Mouse (Mus musculus) hindbrain, embryonic 16.5 days (tissue): ENCODE results near the gene Myl9. TPM values are rescaled to one million over a fixed set of nuclear protein-coding genes. Genes with fewer than 3 reads are reported as not detected.
"Not testable (repeated sequence)": the region's sequence is repeated elsewhere in the genome, so short reads cannot be mapped to it uniquely, and the experiment has no call there.

Source experiments
- ATAC-seq: fragments of 200-750 bp; cut with Nextera tagmentation; 2 replicates; pipeline ENCODE4 v1.8.0; 2017; ENCODE audit warnings: moderate TSS enrichment, moderate library complexity
- H3K27ac ChIP-seq: fragments of 300-500 bp; sonication (generic); 2 replicates; pipeline ENCODE4 v1.5.1; 2014; ENCODE audit warnings: low read depth, mild to moderate bottlenecking, control low read depth, low read length, moderate library complexity
- H3K27me3 ChIP-seq: fragments of 300-500 bp; sonication (generic); replicated peaks from 2 replicates; pipeline ENCODE4 v1.6.1; 2014; ENCODE audit warnings: low read length; ENCODE audit not compliant: control insufficient read depth, insufficient read depth
- H3K36me3 ChIP-seq: fragments of 300-500 bp; sonication (generic); 2 replicates; pipeline ENCODE4 v1.6.1; 2014; ENCODE audit warnings: mild to moderate bottlenecking, low read length, moderate library complexity, mixed read lengths; ENCODE audit not compliant: control insufficient read depth, insufficient read depth
- H3K4me1 ChIP-seq: fragments of 300-500 bp; sonication (generic); 2 replicates; pipeline ENCODE4 v1.6.1; 2014; ENCODE audit warnings: low read depth, low read length; ENCODE audit not compliant: control insufficient read depth, insufficient read depth
- H3K4me2 ChIP-seq: fragments of 300-500 bp; sonication (generic); 2 replicates; pipeline ENCODE4 v1.6.1; 2014; ENCODE audit warnings: mild to moderate bottlenecking, low read length, control low read depth, moderate library complexity
- H3K4me3 ChIP-seq: fragments of 300-500 bp; sonication (generic); 2 replicates; pipeline ENCODE4 v1.5.1; 2014; ENCODE audit warnings: mild to moderate bottlenecking, low read length, control low read depth, moderate library complexity
- H3K9ac ChIP-seq: fragments of 300-500 bp; sonication (generic); 2 replicates; pipeline ENCODE4 v1.6.1; 2014; ENCODE audit warnings: low read depth, mild to moderate bottlenecking, control low read depth, low read length, moderate library complexity
- H3K9me3 ChIP-seq: fragments of 300-500 bp; sonication (generic); 2 replicates; pipeline ENCODE4 v1.6.1; 2014; ENCODE audit warnings: mild to moderate bottlenecking, low read length, moderate library complexity; ENCODE audit not compliant: control insufficient read depth
- WGBS: fragments of 180-500 bp; shearing (Covaris S2); extraction: QIAGEN DNeasy Blood & Tissue Kit; methylation state at CpG from one replicate; pipeline ENCODE4 v1.1.7; 2014; 5-methylcytosine and 5-hydroxymethylcytosine counted together
- polyA plus RNA-seq: library from polyadenylated mRNA; unstranded; fragments of >200 nt; fragmentation: Nextera tagmentation; extraction: Ambion mirVana; gene quantifications from 2 replicates; pipeline ENCODE4 v1.2.1, GENCODE M21; 2015

Gene Myl9
- polyA plus RNA-seq, 1 experiment from 2014 or later: 46.9 TPM

DNA sequence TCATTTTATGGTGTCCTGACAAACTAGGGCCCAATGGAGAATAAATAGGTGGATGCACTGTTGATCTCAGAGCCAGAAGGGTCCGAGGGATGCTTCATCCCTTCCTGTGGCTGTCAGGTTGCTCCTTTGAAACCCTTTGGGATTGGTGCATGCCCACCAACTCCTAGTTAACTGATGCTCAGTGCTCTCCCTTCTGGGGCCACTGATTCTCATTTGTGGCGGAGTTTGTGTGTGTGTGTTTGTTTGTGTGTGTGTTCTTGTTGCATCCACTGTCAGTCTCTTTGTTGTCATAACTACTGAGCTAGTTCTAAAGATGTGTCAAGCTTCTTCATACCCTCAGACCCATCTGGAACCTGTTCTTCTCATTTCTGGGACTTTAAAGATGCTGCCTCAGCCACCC is 9.7 kb downstream of the Myl9 start:
- Histone ChIP-seq H3K27ac (no peak overlapping the region), H3K36me3 (no peaks in the 10 kb centered on the region), H3K27me3 (no peaks in the 10 kb centered on the region), H3K9ac (no peak overlapping the region), H3K4me2 (no peak overlapping the region), H3K9me3 (0 out of 2 replicates have a peak, but pooled peaks cover 3% of the 10 kb centered on the region), H3K4me3 (no peak overlapping the region), H3K4me1 (no peaks in the 10 kb centered on the region; the same call in 1 of the 2 replicates)
- no peak for ATAC-seq
- WGBS: 92% methylated on average over 2 of the region's 2 CpGs

DNA sequence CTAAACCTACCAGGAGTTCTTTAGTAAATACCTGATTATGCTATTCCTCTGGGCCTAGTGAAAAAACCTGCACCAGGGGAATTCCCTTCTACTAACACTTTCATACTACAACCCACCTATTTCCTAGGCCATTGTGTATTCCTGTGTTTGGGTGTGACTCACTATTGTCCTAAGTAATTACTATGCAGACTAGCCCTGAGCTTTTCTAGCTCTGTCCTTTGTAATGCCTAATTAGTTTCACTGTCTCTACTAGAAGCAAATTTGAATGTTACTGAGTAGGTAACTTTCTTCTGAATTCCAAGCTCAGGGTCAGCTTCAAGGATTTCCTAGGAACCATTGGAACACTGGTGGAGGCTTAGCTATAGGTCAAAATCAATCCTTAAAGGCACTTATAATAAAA is 11.1 kb downstream of the Myl9 start:
- not testable (repeated sequence) for H3K9me3 ChIP-seq, H3K4me3 ChIP-seq, H3K4me2 ChIP-seq, ATAC-seq, H3K27me3 ChIP-seq, H3K9ac ChIP-seq, H3K4me1 ChIP-seq, H3K27ac ChIP-seq, H3K36me3 ChIP-seq

DNA sequence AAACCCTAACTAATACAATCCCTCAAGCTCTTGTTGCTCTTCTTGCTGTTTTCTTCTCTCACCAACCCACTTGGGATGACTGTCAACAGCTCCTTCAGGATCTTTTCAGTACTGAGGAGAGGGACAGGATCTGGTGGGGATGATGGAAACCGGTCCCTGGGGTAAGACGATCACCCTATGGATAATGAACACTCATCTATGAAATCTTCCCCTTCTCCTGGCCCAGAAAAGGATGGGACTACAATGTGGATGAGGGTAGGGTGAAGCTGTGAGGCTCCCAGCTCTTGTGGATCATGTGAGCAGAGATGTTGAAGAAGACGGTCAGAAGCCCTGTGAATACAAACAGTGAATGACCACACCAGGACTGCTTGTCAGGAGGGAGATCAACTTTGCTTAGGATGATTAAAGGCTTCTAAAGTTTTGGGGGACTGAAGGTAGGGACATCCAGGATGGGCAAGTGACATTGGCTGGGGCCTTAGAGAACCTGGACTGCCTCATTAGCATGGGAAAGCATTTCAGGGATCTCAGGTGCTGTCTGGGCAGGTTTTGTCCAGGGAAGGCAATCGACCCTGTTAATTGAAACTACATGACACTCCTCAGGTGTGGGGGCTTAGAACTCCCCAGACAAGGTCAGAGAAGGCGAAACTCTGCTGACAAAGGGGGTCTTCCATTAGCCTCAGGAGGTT is 12.0 kb downstream of the Myl9 start:
- ATAC-seq: no peak
- Histone ChIP-seq H3K9ac (no peak overlapping the region), H3K4me3 (no peak overlapping the region), H3K36me3 (no peaks in the 10 kb centered on the region), H3K27ac (no peak overlapping the region), H3K4me1 (no peaks in the 10 kb centered on the region), H3K27me3 (no peaks in the 10 kb centered on the region), H3K9me3 (peaks cover 8% of the 10 kb centered on the region), H3K4me2 (no peak overlapping the region)
- 90% methylated on average over 5 of the region's 5 CpGs for WGBS

DNA sequence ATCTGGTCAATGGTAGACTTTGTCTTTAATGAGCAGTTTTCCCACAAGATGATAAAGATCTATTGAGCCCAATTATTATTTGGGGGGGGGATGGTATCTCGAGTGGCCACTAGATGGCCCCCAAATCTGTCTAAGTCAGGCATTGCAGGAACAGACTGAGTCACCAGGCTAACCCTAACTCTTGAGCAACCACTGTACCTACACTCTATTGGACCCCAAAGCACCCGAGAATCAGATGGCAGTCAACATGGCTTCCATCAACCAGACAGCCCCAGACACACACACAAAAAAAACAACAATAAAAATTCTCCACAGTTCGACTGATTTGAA is 12.5 kb downstream of the Myl9 start:
- Histone ChIP-seq H3K4me3 (no peak overlapping the region), H3K27me3 (no peaks in the 10 kb centered on the region), H3K9ac (no peak overlapping the region), H3K36me3 (no peaks in the 10 kb centered on the region), H3K9me3 (peaks cover 12% of the 10 kb centered on the region), H3K4me1 (no peaks in the 10 kb centered on the region), H3K4me2 (no peak overlapping the region), H3K27ac (no peak overlapping the region)
- 45% methylated on average over 3 of the region's 3 CpGs for WGBS
- ATAC-seq: no peak

DNA sequence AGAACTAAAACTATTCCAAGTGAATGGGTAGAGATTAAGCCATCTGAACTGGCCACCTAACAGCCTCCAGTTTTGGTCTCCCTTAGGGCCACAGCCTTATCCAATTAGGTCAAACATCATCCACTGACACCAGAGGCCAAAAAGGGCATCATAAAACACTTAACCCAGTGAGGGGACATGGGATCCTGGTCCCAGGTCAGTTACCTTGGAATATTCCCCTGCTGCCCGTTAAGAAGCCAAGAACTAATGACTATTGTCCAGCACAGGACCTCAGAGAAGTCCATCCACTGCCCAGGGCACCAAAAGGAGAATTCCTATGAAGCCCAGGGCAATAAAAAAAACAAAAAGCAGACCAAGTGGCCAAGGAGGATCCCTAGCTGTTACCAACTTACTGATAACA is 13.6 kb downstream of the Myl9 start:
- Histone ChIP-seq H3K27ac (no peak overlapping the region), H3K27me3 (no peaks in the 10 kb centered on the region), H3K36me3 (no peaks in the 10 kb centered on the region), H3K9me3 (peaks cover 15% of the 10 kb centered on the region), H3K4me3 (no peak overlapping the region), H3K9ac (no peak overlapping the region), H3K4me1 (no peaks in the 10 kb centered on the region), H3K4me2 (no peak overlapping the region)
- 73% methylated on average over 1 of the region's 1 CpGs for WGBS
- no peak for ATAC-seq

DNA sequence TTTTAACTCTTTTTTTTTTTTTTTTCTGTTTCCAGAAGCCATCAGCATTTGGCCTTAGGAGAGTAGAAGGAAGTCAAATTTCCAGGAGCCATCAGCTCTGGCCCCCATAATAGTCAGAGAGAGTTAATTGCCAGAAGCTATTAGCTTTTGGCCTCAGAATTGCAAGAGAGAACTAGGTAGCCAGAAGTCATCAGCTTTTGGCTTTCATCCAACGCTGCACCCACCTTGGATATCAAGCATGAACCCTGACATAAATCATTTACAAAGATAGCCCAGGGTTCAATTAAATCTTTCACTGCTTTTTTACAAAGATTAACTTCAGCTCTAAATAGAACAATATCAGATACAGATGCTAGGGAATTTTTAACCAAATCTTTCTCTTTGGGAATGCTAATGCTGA is 23.3 kb downstream of the Myl9 start:
- H3K27me3 ChIP-seq: no peaks in the 10 kb centered on the region
- no peak overlapping the region for H3K27ac ChIP-seq
- H3K4me3 ChIP-seq: no peak overlapping the region
- H3K36me3 ChIP-seq: no peaks in the 10 kb centered on the region
- 85% methylated on average over 1 of the region's 1 CpGs for WGBS
- ATAC-seq: no peak
- H3K4me2 ChIP-seq: no peak overlapping the region
- no peak overlapping the region for H3K9ac ChIP-seq
- H3K9me3 ChIP-seq: no peaks in the 10 kb centered on the region
- H3K4me1 ChIP-seq: no peaks in the 10 kb centered on the region

DNA sequence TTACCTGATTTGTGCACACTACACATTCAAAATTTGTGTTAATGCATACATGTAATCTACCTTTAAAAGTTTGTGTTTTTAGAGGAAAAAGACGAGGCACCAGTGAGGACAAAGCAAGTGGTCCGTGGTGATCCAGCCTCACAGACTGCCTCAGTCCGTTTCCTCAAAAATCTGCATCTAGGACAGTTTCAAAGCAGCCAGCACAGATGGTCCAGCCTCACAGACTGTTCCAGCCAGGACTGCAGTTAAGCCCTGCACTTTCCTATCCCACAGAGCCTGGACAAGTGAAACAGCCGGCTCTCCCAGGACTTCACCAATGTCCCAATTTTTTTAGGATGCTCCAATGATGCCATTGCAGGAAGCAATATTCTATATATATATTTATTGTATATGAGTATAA is 25.8 kb downstream of the Myl9 start:
- H3K4me2 ChIP-seq: no peak overlapping the region

DNA sequence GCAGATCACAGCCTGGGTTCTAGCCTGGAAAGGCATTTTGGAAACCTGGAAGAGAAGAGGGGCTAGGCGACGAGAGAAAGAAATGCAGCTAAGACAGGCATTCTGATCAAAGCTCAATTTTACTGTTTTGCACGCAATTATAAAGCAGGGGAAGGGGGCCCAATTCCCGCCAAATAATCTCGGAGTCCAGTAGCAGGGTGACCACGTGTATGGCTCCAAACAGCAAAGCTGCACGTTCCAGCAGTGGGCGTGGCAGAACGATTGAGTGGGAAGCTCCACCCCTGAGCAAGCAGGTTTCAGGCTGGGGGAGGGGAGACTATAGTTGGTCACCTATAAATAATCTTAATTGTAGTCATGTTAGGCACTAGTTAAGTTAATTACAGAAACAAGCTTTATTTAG is 26.9 kb downstream of the Myl9 start:
- 54% methylated on average over 9 of the region's 9 CpGs for WGBS
- not testable (repeated sequence) for H3K9ac ChIP-seq, H3K4me3 ChIP-seq, ATAC-seq, H3K27me3 ChIP-seq, H3K36me3 ChIP-seq, H3K27ac ChIP-seq, H3K9me3 ChIP-seq, H3K4me1 ChIP-seq, H3K4me2 ChIP-seq

More for the DNA sequence above, 25.8 kb downstream of the Myl9 start:
- no peak overlapping the region for H3K4me3 ChIP-seq
- H3K9me3 ChIP-seq: no peaks in the 10 kb centered on the region
- 81% methylated on average over 4 of the region's 4 CpGs for WGBS
- no peaks in the 10 kb centered on the region for H3K4me1 ChIP-seq
- no peak for ATAC-seq
- no peak overlapping the region for H3K9ac ChIP-seq
- H3K27me3 ChIP-seq: no peaks in the 10 kb centered on the region
- H3K27ac ChIP-seq: no peak overlapping the region
- H3K36me3 ChIP-seq: no peaks in the 10 kb centered on the region

DNA sequence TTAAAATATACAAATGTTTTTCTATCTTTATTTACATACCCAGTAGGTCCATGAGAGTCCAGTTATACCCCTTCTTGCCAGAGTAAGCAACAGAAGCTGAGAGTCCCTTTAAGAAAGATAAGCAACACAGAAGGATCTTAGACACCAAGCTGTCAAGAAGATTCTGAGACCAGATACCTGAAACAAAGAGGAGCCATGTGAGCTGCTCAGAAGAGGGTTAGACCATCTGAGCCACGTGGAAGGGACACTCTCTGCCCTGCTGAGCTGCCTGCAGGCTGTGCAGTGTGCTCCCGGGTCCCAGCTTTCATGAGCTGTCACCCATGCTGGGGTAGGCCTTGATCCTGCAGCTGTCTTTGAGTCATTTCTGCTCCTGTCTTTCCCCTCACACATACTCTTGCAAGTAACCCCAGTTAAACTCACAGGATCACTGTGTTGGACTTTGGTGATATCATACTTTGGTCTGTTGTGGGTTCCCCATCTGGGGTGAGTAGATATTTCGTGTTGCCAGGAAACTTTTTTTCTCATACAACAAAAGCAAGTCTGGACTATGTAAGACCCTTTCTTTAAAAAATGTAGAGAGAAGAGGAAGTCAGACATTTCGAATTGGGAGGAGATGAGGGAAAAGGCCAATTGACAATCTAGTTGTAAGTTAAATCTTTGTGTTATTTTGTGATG is 28.6 kb downstream of the Myl9 start:
- 63% methylated on average over 4 of the region's 4 CpGs for WGBS
- ATAC-seq: no peak
- Histone ChIP-seq H3K9ac (no peak overlapping the region), H3K27ac (no peak overlapping the region), H3K4me1 (no peaks in the 10 kb centered on the region), H3K4me3 (no peak overlapping the region), H3K27me3 (no peaks in the 10 kb centered on the region), H3K9me3 (no peaks in the 10 kb centered on the region), H3K36me3 (no peaks in the 10 kb centered on the region), H3K4me2 (no peak overlapping the region)
